Mouse (Mus musculus) midbrain, embryonic 11.5 days (tissue): ENCODE measurements around the gene Idua. TPM values are rescaled to one million over a fixed set of nuclear protein-coding genes. Genes with fewer than 3 reads are reported as not detected.

Experiments used
- ATAC-seq: fragments of 200-750 bp; cut with Nextera tagmentation; 2 replicates; pipeline ENCODE4 v1.8.0; 2017; ENCODE audit warnings: moderate TSS enrichment, moderate library complexity; ENCODE audit not compliant: low FRiP score
- DNase-seq: peaks from one replicate; pipeline ENCODE4 v3.0.0; 2015; ENCODE audit warnings: low spot score; ENCODE audit errors: missing footprints
- H3K27ac ChIP-seq: fragments of 300-500 bp; sonication (generic); 2 replicates; pipeline ENCODE4 v1.5.1; 2014; ENCODE audit warnings: low read depth, low read length
- H3K27me3 ChIP-seq: fragments of 300-500 bp; sonication (generic); 2 replicates; pipeline ENCODE4 v1.6.1; 2014; ENCODE audit warnings: mild to moderate bottlenecking, low read length, moderate library complexity, mixed read lengths; ENCODE audit not compliant: control insufficient read depth, insufficient read depth
- H3K36me3 ChIP-seq: fragments of 300-500 bp; sonication (generic); 2 replicates; pipeline ENCODE4 v1.6.1; 2014; ENCODE audit warnings: mild to moderate bottlenecking, low read length, moderate library complexity, mixed read lengths; ENCODE audit not compliant: control insufficient read depth, insufficient read depth
- H3K4me1 ChIP-seq: fragments of 300-500 bp; sonication (generic); 2 replicates; pipeline ENCODE4 v1.6.1; 2014; ENCODE audit warnings: low read length; ENCODE audit not compliant: control insufficient read depth, insufficient read depth
- H3K4me2 ChIP-seq: fragments of 300-500 bp; sonication (generic); 2 replicates; pipeline ENCODE4 v1.6.1; 2014; ENCODE audit warnings: mild to moderate bottlenecking, moderate library complexity
- H3K4me3 ChIP-seq: fragments of 300-500 bp; sonication (generic); 2 replicates; pipeline ENCODE4 v1.5.1; 2014; ENCODE audit warnings: low read depth, low read length
- H3K9ac ChIP-seq: fragments of 300-500 bp; sonication (generic); 2 replicates; pipeline ENCODE4 v1.6.1; 2014; ENCODE audit warnings: low read length
- H3K9me3 ChIP-seq: fragments of 300-500 bp; sonication (generic); 2 replicates; pipeline ENCODE4 v1.6.1; 2016; ENCODE audit warnings: low read length; ENCODE audit not compliant: control insufficient read depth
- WGBS: fragments of 180-500 bp; shearing (Covaris S2); extraction: QIAGEN DNeasy Blood & Tissue Kit; methylation state at CpG from one replicate; pipeline ENCODE4 v1.1.7; 2014; 5-methylcytosine and 5-hydroxymethylcytosine counted together
- polyA plus RNA-seq: library from polyadenylated mRNA; unstranded; fragments of >200 nt; fragmentation: Nextera tagmentation; extraction: Ambion mirVana; gene quantifications from 2 replicates; pipeline ENCODE4 v1.2.1, GENCODE M21; 2014

Idua gene
- polyA plus RNA-seq, 1 experiment from 2014 or later: 9.2 TPM

- Histone ChIP-seq H3K27ac (no peak overlapping the region), H3K4me1 (no peaks in the 10 kb centered on the region), H3K4me3 (no peak overlapping the region), H3K9me3 (no peaks in the 10 kb centered on the region), H3K27me3 (no peaks in the 10 kb centered on the region), H3K4me2 (no peak overlapping the region), H3K36me3 (no peaks in the 10 kb centered on the region), H3K9ac (no peak overlapping the region)
- ATAC-seq: no peak
- 83% methylated on average over 4 of the region's 4 CpGs for WGBS
- peak; percentile 35 for DNase-seq
Observed at GRCm38 (mm10) chr5:108636172-108636571, 24.0 kb upstream of the Idua start.

DNA sequence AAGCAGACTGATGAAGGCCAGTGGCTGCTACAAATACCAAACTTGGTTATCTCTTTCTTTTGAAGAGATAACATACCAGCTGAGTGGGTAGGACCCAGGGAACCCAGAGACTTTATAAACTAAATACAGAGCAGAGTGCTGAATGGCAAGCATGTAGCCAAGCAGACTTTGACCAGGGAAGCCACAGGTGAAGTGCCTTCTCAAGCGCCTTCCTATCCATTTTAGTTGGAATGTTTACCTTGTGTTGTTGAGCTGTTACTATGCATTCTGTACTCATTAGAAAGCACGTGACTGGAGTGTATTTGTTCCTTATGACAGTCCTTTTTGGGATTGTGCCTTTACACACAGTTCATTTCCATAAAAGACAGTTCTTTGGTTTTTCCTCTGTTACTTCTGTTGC, 16.5 kb upstream of the Idua start:
- H3K9me3 ChIP-seq: no peaks in the 10 kb centered on the region
- DNase-seq: no peak
- H3K27ac ChIP-seq: no peak overlapping the region
- H3K27me3 ChIP-seq: no peaks in the 10 kb centered on the region
- no peak for ATAC-seq
- H3K36me3 ChIP-seq: no peaks in the 10 kb centered on the region
- H3K4me1 ChIP-seq: no peaks in the 10 kb centered on the region
- H3K4me2 ChIP-seq: no peak overlapping the region
- no peak overlapping the region for H3K4me3 ChIP-seq
- H3K9ac ChIP-seq: no peak overlapping the region
- WGBS: 82% methylated on average over 2 of the region's 2 CpGs

GRCm38 (mm10) chr5:108645651-108646342, 14.3 kb upstream of the Idua start:
- no peaks in the 10 kb centered on the region for H3K27me3 ChIP-seq
- H3K4me2 ChIP-seq: no peak overlapping the region
- no peaks in the 10 kb centered on the region for H3K9me3 ChIP-seq
- H3K27ac ChIP-seq: no peak overlapping the region
- H3K9ac ChIP-seq: no peak overlapping the region
- H3K36me3 ChIP-seq: no peaks in the 10 kb centered on the region
- DNase-seq (peak; percentile 68), ATAC-seq (no peak)
- H3K4me1 ChIP-seq: no peaks in the 10 kb centered on the region
- 91% methylated on average over 9 of the region's 9 CpGs for WGBS
- no peak overlapping the region for H3K4me3 ChIP-seq

GRCm38 (mm10) chr5:108646343-108646660, 13.8 kb upstream of the Idua start:
- no peak overlapping the region for H3K27ac ChIP-seq
- H3K4me2 ChIP-seq: no peak overlapping the region
- H3K36me3 ChIP-seq: no peaks in the 10 kb centered on the region
- H3K4me1 ChIP-seq: no peaks in the 10 kb centered on the region
- DNase-seq (peak; percentile 78), ATAC-seq (no peak)
- no peak overlapping the region for H3K4me3 ChIP-seq
- H3K9me3 ChIP-seq: no peaks in the 10 kb centered on the region
- no peaks in the 10 kb centered on the region for H3K27me3 ChIP-seq
- H3K9ac ChIP-seq: no peak overlapping the region
- 95% methylated on average over 3 of the region's 3 CpGs for WGBS

GRCm38 (mm10) chr5:108647311-108647710, 12.8 kb upstream of the Idua start:
- WGBS: 94% methylated on average over 2 of the region's 2 CpGs
- H3K4me3 ChIP-seq: no peak overlapping the region

DNA sequence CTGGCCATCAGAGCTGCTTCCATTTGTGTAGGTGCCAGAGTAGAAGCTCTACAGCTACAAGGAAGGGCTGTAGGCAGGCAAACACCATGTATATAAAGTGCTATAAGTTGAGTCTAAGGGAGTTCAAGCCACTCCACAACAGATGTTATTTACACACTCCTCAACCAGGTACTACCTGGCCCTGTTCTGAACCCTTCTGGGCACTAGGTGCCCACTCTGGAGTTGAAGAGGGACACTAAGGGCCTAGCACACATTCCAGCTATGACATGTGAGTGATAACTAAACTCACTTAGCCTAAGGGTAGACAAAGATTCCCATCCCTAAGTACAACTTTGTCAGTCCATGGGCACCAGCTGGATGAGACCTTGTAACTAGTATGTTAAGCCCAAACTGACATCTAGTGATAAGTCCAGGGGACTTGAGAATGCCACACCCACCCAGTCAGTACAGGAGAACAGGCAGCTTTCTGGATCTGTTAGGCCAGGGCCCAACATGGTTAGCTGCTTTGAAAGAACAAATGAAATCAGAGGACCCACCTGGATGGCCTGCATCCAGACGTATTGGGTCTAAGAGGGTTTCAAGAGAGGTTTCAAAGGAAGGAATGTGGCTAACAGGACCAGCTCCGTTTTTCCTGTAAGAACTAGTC, 12.2 kb upstream of the Idua start:
- WGBS: 89% methylated on average over 2 of the region's 2 CpGs
- H3K27ac ChIP-seq: no peak overlapping the region
- ATAC-seq (no peak), DNase-seq (peak; percentile 51)
- no peaks in the 10 kb centered on the region for H3K4me1 ChIP-seq
- no peaks in the 10 kb centered on the region for H3K36me3 ChIP-seq
- no peak overlapping the region for H3K9ac ChIP-seq
- no peak overlapping the region for H3K4me3 ChIP-seq
- no peak overlapping the region for H3K4me2 ChIP-seq
- H3K9me3 ChIP-seq: no peaks in the 10 kb centered on the region
- no peaks in the 10 kb centered on the region for H3K27me3 ChIP-seq

More at GRCm38 (mm10) chr5:108647311-108647710, 12.8 kb upstream of the Idua start:
- Histone ChIP-seq H3K27me3 (no peaks in the 10 kb centered on the region), H3K9me3 (no peaks in the 10 kb centered on the region), H3K36me3 (no peaks in the 10 kb centered on the region), H3K9ac (no peak overlapping the region), H3K27ac (no peak overlapping the region), H3K4me2 (no peak overlapping the region), H3K4me1 (no peaks in the 10 kb centered on the region)
- ATAC-seq (no peak), DNase-seq (peak; percentile 59)

GRCm38 (mm10) chr5:108648937-108649576, 11.1 kb upstream of the Idua start:
- Histone ChIP-seq H3K4me1 (no peaks in the 10 kb centered on the region), H3K4me2 (no peak overlapping the region), H3K36me3 (peaks cover 7% of the 10 kb centered on the region), H3K27me3 (no peaks in the 10 kb centered on the region), H3K27ac (no peak overlapping the region), H3K9me3 (no peaks in the 10 kb centered on the region), H3K4me3 (no peak overlapping the region), H3K9ac (no peak overlapping the region)
- no peak for ATAC-seq
- peak; percentile 70 for DNase-seq
- WGBS: 91% methylated on average over 11 of the region's 11 CpGs

- no peak overlapping the region for H3K4me2 ChIP-seq
- peaks cover 11% of the 10 kb centered on the region for H3K36me3 ChIP-seq
- ATAC-seq (no peak), DNase-seq (no peak)
- H3K9ac ChIP-seq: no peak overlapping the region
- H3K9me3 ChIP-seq: no peaks in the 10 kb centered on the region
- 88% methylated on average over 7 of the region's 7 CpGs for WGBS
- no peak overlapping the region for H3K4me3 ChIP-seq
- H3K27me3 ChIP-seq: no peaks in the 10 kb centered on the region
- no peak overlapping the region for H3K27ac ChIP-seq
- no peaks in the 10 kb centered on the region for H3K4me1 ChIP-seq
Observed at GRCm38 (mm10) chr5:108650341-108650740, 9.8 kb upstream of the Idua start.

DNA sequence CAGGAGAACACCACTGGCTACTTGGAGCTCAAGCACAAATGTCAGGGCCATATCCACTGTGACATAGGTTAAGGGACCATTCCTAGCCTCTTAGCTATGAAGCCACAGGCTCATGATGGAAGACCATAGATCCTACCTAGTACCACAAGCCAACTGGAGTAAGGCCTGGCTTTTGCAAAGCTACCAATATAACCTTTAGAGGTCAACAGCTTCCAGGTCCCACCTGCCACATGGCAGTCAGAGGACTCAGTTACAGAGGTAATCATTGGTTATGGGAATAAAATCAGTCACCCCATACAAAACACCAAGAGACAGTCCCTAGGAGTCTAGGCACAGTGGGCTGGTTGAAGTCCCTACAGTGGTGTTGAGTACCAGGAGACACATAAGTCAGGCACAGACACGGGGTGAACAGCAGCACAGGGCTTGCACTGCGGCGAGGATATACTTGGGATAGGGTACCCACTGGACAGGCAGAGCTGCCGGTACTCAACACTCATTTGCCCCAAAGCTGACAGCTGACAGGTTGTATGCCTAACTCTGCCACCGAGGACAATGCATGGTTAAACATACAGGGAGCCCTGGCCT, 8.9 kb upstream of the Idua start:
- Histone ChIP-seq H3K4me1 (no peaks in the 10 kb centered on the region), H3K9ac (no peak overlapping the region), H3K36me3 (peaks cover 11% of the 10 kb centered on the region), H3K4me2 (no peak overlapping the region), H3K9me3 (no peaks in the 10 kb centered on the region), H3K27ac (no peak overlapping the region), H3K4me3 (no peak overlapping the region), H3K27me3 (no peaks in the 10 kb centered on the region)
- 84% methylated on average over 5 of the region's 5 CpGs for WGBS
- DNase-seq (peak; percentile 77), ATAC-seq (no peak)
